Mouse (Mus musculus) CH12.LX (cell line): ENCODE data around the gene Elovl6. TPM values are rescaled to one million over a fixed set of nuclear protein-coding genes. Genes with fewer than 3 reads are reported as not detected.

Experiments used
- DNase-seq: peaks from one replicate; pipeline ENCODE4 v3.0.0-alpha.2; 2013; ENCODE audit errors: extremely low read depth
- H3K27ac ChIP-seq: 2 replicates; pipeline ENCODE4 v1.5.1; 2012; ENCODE audit warnings: low read depth, mild to moderate bottlenecking, control low read depth, moderate library complexity; ENCODE audit not compliant: insufficient read depth
- H3K27me3 ChIP-seq: replicated peaks from 2 replicates; pipeline ENCODE3; 2012; ENCODE audit warnings: inconsistent platforms
- H3K36me3 ChIP-seq, 2 experiments: replicated peaks in 1 of 2; 2 replicates each; pipeline versions ENCODE3 to v1.6.1; 2012; ENCODE audit warnings: inconsistent platforms in 1 of 2, low read length in 1 of 2, mild to moderate bottlenecking in 1 of 2, mixed read lengths in 1 of 2, moderate library complexity in 1 of 2; ENCODE audit not compliant: control insufficient read depth in 1 of 2, insufficient read depth in 1 of 2
- H3K4me1 ChIP-seq, 2 experiments: 2 replicates each; pipeline ENCODE4 v1.6.1; 2012; ENCODE audit warnings: inconsistent platforms in 1 of 2, moderate library complexity in 1 of 2; ENCODE audit not compliant: insufficient read depth in 2 of 2, control insufficient read depth in 1 of 2
- H3K4me2 ChIP-seq: 2 replicates; pipeline ENCODE4 v1.6.1; 2012; ENCODE audit warnings: low read depth, mild to moderate bottlenecking, control low read depth; ENCODE audit not compliant: poor library complexity, insufficient read depth, severe bottlenecking
- H3K4me3 ChIP-seq, 3 experiments: fragments of 150-350 bp in 1 of 3; sonication (generic) in 1 of 3; replicated peaks in 1 of 3; 2 replicates each; pipeline versions ENCODE3 to v1.5.1; 2011 to 2012; ENCODE audit warnings: low read depth in 2 of 3, low read length in 2 of 3, mild to moderate bottlenecking in 2 of 3, moderate library complexity in 2 of 3, control low read depth in 1 of 3, improper control_type of control experiment in 1 of 3, inconsistent platforms in 1 of 3, mixed read lengths in 1 of 3; ENCODE audit not compliant: poor library complexity in 1 of 3
- H3K79me2 ChIP-seq: replicated peaks from 2 replicates; pipeline ENCODE4 v1.6.1; 2012; ENCODE audit warnings: mild to moderate bottlenecking, moderate library complexity; ENCODE audit not compliant: control insufficient read depth, poor library complexity, insufficient read depth, severe bottlenecking; ENCODE audit errors: extremely low read depth
- H3K9ac ChIP-seq: 2 replicates; pipeline ENCODE4 v1.6.1; 2012; ENCODE audit warnings: low read depth, mild to moderate bottlenecking, control low read depth, moderate library complexity; ENCODE audit not compliant: insufficient read depth
- H3K9me3 ChIP-seq: replicated peaks from 2 replicates; pipeline ENCODE3; 2012; ENCODE audit warnings: low read length, inconsistent platforms, mixed read lengths
- BHLHE40 ChIP-seq: IDR thresholded peaks from 2 replicates; pipeline ENCODE4 v1.6.1; 2011; ENCODE audit warnings: mild to moderate bottlenecking, low read depth, low read length, improper control_type of control experiment
- CHD1 ChIP-seq: IDR thresholded peaks from 2 replicates; pipeline ENCODE4 v1.6.1; 2012; ENCODE audit warnings: low read depth, low read length, improper control_type of control experiment, inconsistent platforms
- CHD2 ChIP-seq: IDR thresholded peaks from 2 replicates; pipeline ENCODE4 v1.6.1; 2011; ENCODE audit warnings: low read length, improper control_type of control experiment
- CTCF ChIP-seq, 2 experiments: IDR thresholded peaks in 1 of 2; conservative IDR thresholded peaks in 1 of 2; 2 replicates each; pipeline ENCODE4 v1.5.1; 2011 to 2012; ENCODE audit warnings: low read depth in 2 of 2, low read length in 2 of 2, improper control_type of control experiment in 1 of 2, inconsistent platforms in 1 of 2, mild to moderate bottlenecking in 1 of 2, moderate library complexity in 1 of 2
- EP300 ChIP-seq: IDR thresholded peaks from 2 replicates; pipeline ENCODE4 v1.6.1; 2011; ENCODE audit warnings: low read length, improper control_type of control experiment
- ETS1 ChIP-seq: conservative IDR thresholded peaks from 2 replicates; pipeline ENCODE4 v1.6.1; 2012; ENCODE audit warnings: low read depth, mild to moderate bottlenecking, inconsistent platforms, low read length, improper control_type of control experiment, moderate library complexity
- GABPA ChIP-seq: IDR thresholded peaks from 2 replicates; pipeline ENCODE4 v1.6.1; 2012; ENCODE audit warnings: low read depth, low read length, improper control_type of control experiment, inconsistent platforms; ENCODE audit not compliant: insufficient replicate concordance
- HCFC1 ChIP-seq: IDR thresholded peaks from 2 replicates; pipeline ENCODE4 v1.6.1; 2012; ENCODE audit warnings: low read depth, mild to moderate bottlenecking, inconsistent platforms, low read length, improper control_type of control experiment
- IRF4 ChIP-seq: IDR thresholded peaks from 2 replicates; pipeline ENCODE4 v1.6.1; 2014; ENCODE audit warnings: low read depth, mild to moderate bottlenecking, inconsistent platforms, low read length, improper control_type of control experiment
- JUN ChIP-seq: IDR thresholded peaks from 2 replicates; pipeline ENCODE4 v1.6.1; 2011; ENCODE audit warnings: low read depth, mild to moderate bottlenecking, low read length, improper control_type of control experiment, moderate library complexity; ENCODE audit not compliant: insufficient read depth
- JUND ChIP-seq: conservative IDR thresholded peaks from 2 replicates; pipeline ENCODE4 v1.6.1; 2011; ENCODE audit warnings: low read depth, low read length, improper control_type of control experiment
- KAT2A ChIP-seq: IDR thresholded peaks from 2 replicates; pipeline ENCODE4 v1.6.1; 2012; ENCODE audit warnings: low read length, improper control_type of control experiment, inconsistent platforms; ENCODE audit not compliant: insufficient replicate concordance
- MAFK ChIP-seq: IDR thresholded peaks from 2 replicates; pipeline ENCODE4 v1.6.1; 2011; ENCODE audit warnings: low read length, improper control_type of control experiment; ENCODE audit not compliant: insufficient replicate concordance
- MAX ChIP-seq: IDR thresholded peaks from 2 replicates; pipeline ENCODE4 v1.6.1; 2011; ENCODE audit warnings: low read length, improper control_type of control experiment
- MAZ ChIP-seq: IDR thresholded peaks from 2 replicates; pipeline ENCODE4 v1.6.1; 2012; ENCODE audit warnings: low read depth, mild to moderate bottlenecking, inconsistent platforms, low read length, improper control_type of control experiment, moderate library complexity
- NELFE ChIP-seq: IDR thresholded peaks from 2 replicates; pipeline ENCODE4 v1.6.1; 2011; ENCODE audit warnings: low read depth, low read length, improper control_type of control experiment
- POLR2AphosphoS2 ChIP-seq: IDR thresholded peaks from 2 replicates; pipeline ENCODE4 v1.6.1; 2011; ENCODE audit warnings: low read depth, low read length, improper control_type of control experiment
- RAD21 ChIP-seq: IDR thresholded peaks from 2 replicates; pipeline ENCODE4 v1.6.1; 2011; ENCODE audit warnings: low read depth, mild to moderate bottlenecking, low read length, improper control_type of control experiment, moderate library complexity
- USF1 ChIP-seq: IDR thresholded peaks from 2 replicates; pipeline ENCODE4 v1.6.1; 2014; ENCODE audit warnings: low read depth, mild to moderate bottlenecking, inconsistent platforms, low read length, improper control_type of control experiment
- USF2 ChIP-seq: conservative IDR thresholded peaks from 2 replicates; pipeline ENCODE4 v1.6.1; 2011; ENCODE audit warnings: low read depth, low read length, improper control_type of control experiment
- ZC3H11A ChIP-seq: IDR thresholded peaks from 2 replicates; pipeline ENCODE4 v1.6.1; 2012; ENCODE audit warnings: low read depth, mild to moderate bottlenecking, inconsistent platforms, low read length, improper control_type of control experiment
- ZKSCAN1 ChIP-seq: IDR thresholded peaks from 2 replicates; pipeline ENCODE4 v1.6.1; 2012; ENCODE audit warnings: low read depth, inconsistent platforms, low read length, improper control_type of control experiment, borderline replicate concordance
- ZNF384 ChIP-seq: IDR thresholded peaks from 2 replicates; pipeline ENCODE4 v1.6.1; 2012; ENCODE audit warnings: low read depth, low read length, improper control_type of control experiment, inconsistent platforms
- dilution Hi-C: fragments of 300-500 bp; cut with MboI; formaldehyde crosslinking; loops from 2 replicates; pipeline ENCODE4 v1.14.3; 2020; ENCODE audit warnings: low sequenced_read_pairs; ENCODE audit not compliant: extremely low pct_unique_long_range_greater_than_20kb, extremely low pct_ligation_motif_present
- in situ Hi-C: fragments of 300-500 bp; cut with MboI; formaldehyde crosslinking; loops from 3 replicates; pipeline ENCODE4 v1.14.3; 2019; ENCODE audit warnings: low sequenced_read_pairs, low pct_ligation_motif_present, low pct_unique_long_range_greater_than_20kb, mixed read lengths
- polyA plus RNA-seq: library from polyadenylated mRNA; unstranded; fragments of >175 nt; gene quantifications from 2 replicates; pipeline ENCODE4 v1.2.1, GENCODE M21; 2012; ENCODE audit warnings: low read depth; ENCODE audit not compliant: insufficient read length
- total RNA-seq, 2 experiments: library from RNA; depleted of rRNA; stranded (reverse); fragments of 300-350 nt in 1 of 2; fragments of >200 nt in 1 of 2; gene quantifications; 2 replicates each; pipeline ENCODE4 v1.2.3; 2012 to 2014

Gene Elovl6
- total and polyA plus RNA-seq, 3 experiments, result 1.7 to 6.8 (median 6.0) TPM

DNA sequence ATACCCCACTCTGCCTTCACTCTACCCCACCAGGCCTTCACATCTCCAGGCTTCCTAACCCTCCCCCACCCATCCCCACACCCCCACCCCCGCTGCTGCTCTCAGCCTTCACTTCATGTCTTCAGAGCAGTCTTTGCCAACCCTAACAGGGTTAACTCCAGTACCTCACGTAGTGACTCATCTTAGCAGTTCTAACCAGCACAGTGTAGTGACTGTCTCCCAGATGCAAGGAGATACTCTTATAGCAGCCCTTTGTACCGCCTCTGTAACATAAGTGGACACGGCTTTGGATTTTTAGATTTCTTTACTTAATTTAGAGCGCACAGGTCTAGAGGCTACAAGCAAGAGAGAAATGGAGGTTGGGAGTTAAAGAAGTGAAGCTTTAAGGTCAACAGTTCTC lies 116.4 kb downstream of the Elovl6 start:
- Histone ChIP-seq H3K4me3 (no peak overlapping the region), H3K9ac (no peak overlapping the region), H3K36me3 (no peaks in the 10 kb centered on the region), H3K79me2 (no peaks in the 10 kb centered on the region), H3K4me1 (peaks cover 6 to 16% of the 10 kb centered on the region in 2 experiments; a peak in 3 of 4 replicates), H3K27me3 (no peaks in the 10 kb centered on the region), H3K27ac (no peak overlapping the region), H3K4me2 (no peak overlapping the region), H3K9me3 (peaks cover 2% of the 10 kb centered on the region)
- in situ Hi-C loops, result no loop called here
- DNase-seq, result no peak
- dilution Hi-C loops, result no loop called here
- TF ChIP-seq USF1 (no peak), JUND (no peak), JUN (no peak), KAT2A (no peak), MAX (no peak), ZNF384 (no peak), ZC3H11A (no peak), CHD1 (no peak), CHD2 (no peak), IRF4 (no peak)

DNA sequence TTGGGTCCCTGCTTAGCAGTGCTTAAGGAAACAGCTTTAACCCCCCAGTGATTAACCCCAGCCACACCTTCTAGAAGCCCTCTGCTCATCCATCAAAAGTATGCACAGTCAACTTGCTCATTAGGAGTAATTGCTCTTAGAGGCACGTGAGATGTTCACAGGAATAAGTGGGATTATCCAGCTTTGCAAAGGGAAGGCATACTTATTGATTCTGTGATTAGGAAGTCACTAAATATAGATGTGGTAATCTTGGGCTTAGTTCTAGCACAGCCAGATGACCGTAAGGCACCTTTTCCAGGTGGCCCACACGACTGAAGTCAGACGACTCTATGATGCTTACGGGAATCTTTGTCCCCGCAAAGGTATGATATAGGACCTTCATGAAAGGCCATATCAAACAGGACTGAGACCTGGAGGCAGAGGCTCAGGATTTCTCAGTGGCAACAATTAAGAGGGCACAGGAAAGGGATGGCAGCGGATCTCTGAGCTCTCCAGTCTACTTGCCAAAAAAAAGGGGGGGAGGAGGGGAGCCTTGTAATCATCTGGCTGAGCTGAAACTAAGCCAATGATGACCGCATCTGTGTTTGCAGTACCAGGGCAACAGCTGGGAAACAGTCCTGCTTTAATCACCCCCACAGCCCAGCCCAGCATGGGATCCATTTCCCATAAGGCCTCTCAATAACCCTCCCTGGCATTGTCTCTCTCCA lies 117.6 kb downstream of the Elovl6 start:
- Histone ChIP-seq H3K36me3 (no peaks in the 10 kb centered on the region), H3K4me2 (no peak overlapping the region), H3K4me3 (no peak overlapping the region), H3K27me3 (no peaks in the 10 kb centered on the region)
- TF ChIP-seq BHLHE40 (no peak), CTCF (conservative IDR thresholded peaks at IDR 0.05 in 1 of 2, IDR thresholded peaks at IDR 0.05 in 1 of 2; ENCODE audit: low read depth in 2 of 2, low read length in 2 of 2) (no peak), MAFK (no peak), ETS1 (no peak), MAZ (no peak), EP300 (no peak), HCFC1 (no peak), CHD1 (no peak), IRF4 (no peak), GABPA (no peak), ZKSCAN1 (no peak), JUN (no peak), KAT2A (no peak), RAD21 (no peak), USF2 (no peak), POLR2AphosphoS2 (no peak), NELFE (no peak), MAX (no peak)
- TF ChIP-seq, all 38 proteins: peak for 0
- in situ Hi-C loops, result no loop called here
- H3K4me1 ChIP-seq, result peaks cover 6 to 16% of the 10 kb centered on the region in 2 experiments; a peak in 3 of 4 replicates
- DNase-seq, result no peak
- no peak overlapping the region for H3K27ac ChIP-seq
- H3K9ac ChIP-seq, result no peak overlapping the region
- dilution Hi-C loops, result no loop called here
- peaks cover 6% of the 10 kb centered on the region for H3K9me3 ChIP-seq
- no peaks in the 10 kb centered on the region for H3K79me2 ChIP-seq
